Mouse (Mus musculus) heart, embryonic 15.5 days (tissue): ENCODE measurements at regions not wholly inside any gene's neighbourhood (a gene's known extent, or its start where the extent isn't known, plus 50 kb on each side); places are given as distances from the start of the nearest gene placed in this dataset.

Source experiments
- ATAC-seq: fragments of 200-750 bp; cut with Nextera tagmentation; replicated peaks from 2 replicates; pipeline ENCODE4 v1.8.0; 2017; ENCODE audit warnings: low read depth, moderate TSS enrichment; ENCODE audit not compliant: insufficient number of reproducible peaks, insufficient read depth, low FRiP score
- H3K27ac ChIP-seq: fragments of 300-500 bp; sonication (generic); 2 replicates; pipeline ENCODE4 v1.5.1; 2015; ENCODE audit warnings: mild to moderate bottlenecking, inconsistent platforms
- H3K27me3 ChIP-seq: fragments of 300-500 bp; sonication (generic); 2 replicates; pipeline ENCODE4 v1.6.1; 2015; ENCODE audit warnings: inconsistent platforms
- H3K36me3 ChIP-seq: fragments of 300-500 bp; sonication (generic); 2 replicates; pipeline ENCODE4 v1.6.1; 2015; ENCODE audit warnings: mild to moderate bottlenecking, inconsistent platforms
- H3K4me1 ChIP-seq: fragments of 300-500 bp; sonication (generic); replicated peaks from 2 replicates; pipeline ENCODE4 v1.6.1; 2015; ENCODE audit warnings: inconsistent platforms
- H3K4me2 ChIP-seq: fragments of 300-500 bp; sonication (generic); 2 replicates; pipeline ENCODE4 v1.6.1; 2015; ENCODE audit warnings: inconsistent platforms, mild to moderate bottlenecking, moderate library complexity
- H3K4me3 ChIP-seq: fragments of 300-500 bp; sonication (generic); 2 replicates; pipeline ENCODE4 v1.5.1; 2015; ENCODE audit warnings: mild to moderate bottlenecking, inconsistent platforms
- H3K9ac ChIP-seq: fragments of 300-500 bp; sonication (generic); 2 replicates; pipeline ENCODE4 v1.6.1; 2015; ENCODE audit warnings: mild to moderate bottlenecking, inconsistent platforms
- H3K9me3 ChIP-seq: fragments of 300-500 bp; sonication (generic); replicated peaks from 2 replicates; pipeline ENCODE4 v1.6.1; 2016; ENCODE audit warnings: inconsistent platforms
- WGBS: fragments of 180-500 bp; shearing (Covaris S2); methylation state at CpG from one replicate; pipeline ENCODE4 v1.1.7; 2015; ENCODE audit warnings: mixed read lengths; 5-methylcytosine and 5-hydroxymethylcytosine counted together

DNA sequence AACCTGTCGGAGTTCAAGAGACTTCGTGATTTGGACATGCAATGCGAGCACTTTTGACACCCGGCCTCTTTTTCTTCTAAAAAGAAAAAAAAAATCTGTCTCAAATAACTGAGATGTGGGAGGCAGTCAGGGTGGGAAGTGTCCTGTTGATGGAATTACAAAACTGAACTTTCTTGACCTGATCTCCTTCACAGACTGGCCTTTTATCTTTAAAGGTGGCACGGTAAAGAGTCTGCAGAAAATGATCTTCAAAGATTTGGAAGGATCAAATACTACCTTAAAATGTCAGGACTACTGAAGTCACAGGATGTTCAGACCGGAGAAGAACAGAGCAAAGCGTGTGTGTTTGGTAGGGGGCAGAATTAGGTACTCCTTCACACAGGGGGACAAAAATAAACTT is 248.0 kb upstream of the Usp25 start:
- no peaks in the 10 kb centered on the region for H3K36me3 ChIP-seq
- H3K4me1 ChIP-seq = peaks cover 3% of the 10 kb centered on the region
- ATAC-seq = no peak
- H3K4me2 ChIP-seq = no peak overlapping the region
- H3K27ac ChIP-seq = no peak overlapping the region
- H3K9ac ChIP-seq = no peak overlapping the region
- no peaks in the 10 kb centered on the region for H3K9me3 ChIP-seq
- no peak overlapping the region for H3K4me3 ChIP-seq
- WGBS = 47% methylated on average over 7 of the region's 7 CpGs
- H3K27me3 ChIP-seq = no peaks in the 10 kb centered on the region

DNA sequence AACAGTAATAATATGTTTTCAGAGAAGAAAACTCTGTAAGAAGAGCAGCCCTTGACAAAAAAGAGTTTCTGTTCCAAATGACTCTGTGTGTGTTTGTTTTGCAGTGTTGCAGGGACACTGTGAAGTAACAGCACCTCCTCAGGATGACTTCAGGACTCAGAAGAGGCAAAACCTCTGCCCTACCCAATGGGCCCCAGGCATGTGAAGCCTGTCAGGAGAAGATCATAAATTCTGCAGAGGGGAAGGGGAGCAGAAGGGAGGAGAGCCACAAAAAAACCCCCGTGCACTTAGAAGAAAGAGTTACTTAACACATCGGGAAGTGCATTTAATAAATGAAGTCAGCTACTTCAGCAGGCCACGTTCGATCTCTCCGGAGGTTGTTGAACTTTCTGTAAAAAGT is 248.5 kb upstream of the Usp25 start:
- WGBS = 58% methylated on average over 5 of the region's 5 CpGs
- H3K4me2 ChIP-seq = no peak overlapping the region
- ATAC-seq = no peak

DNA sequence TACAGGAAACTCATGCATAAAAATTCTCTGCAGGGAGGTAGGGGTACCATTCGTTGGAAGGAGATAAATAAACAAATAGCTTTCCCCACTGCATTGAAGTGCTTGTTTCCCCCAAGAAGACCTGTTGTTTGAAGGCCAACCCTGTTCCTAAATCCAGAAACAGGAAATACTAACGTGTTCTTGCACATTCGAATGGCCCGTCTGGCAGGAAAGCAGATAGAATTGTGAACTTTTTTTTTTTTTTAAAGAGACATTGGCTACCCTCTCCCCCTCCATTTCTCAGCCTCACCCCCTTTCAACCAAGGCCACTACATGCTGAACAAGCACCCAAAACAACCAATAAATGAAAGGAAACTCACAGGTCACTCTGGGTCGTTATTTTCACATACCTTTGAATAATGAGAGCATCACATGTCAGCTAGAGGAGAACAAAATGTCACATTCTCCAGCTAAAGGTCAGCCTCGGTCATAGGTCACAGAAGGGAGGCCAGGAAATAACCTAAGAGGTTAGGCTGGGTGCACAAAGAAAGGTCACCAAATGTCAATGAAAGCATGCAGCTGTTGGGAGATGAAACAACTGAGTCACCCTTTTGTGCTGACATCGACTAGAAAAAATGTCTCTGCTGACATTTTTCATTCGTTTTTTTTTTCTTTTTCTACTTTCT is 250.8 kb upstream of the Usp25 start:
- Histone ChIP-seq H3K36me3 (no peaks in the 10 kb centered on the region), H3K9ac (no peak overlapping the region), H3K4me1 (peaks cover 3% of the 10 kb centered on the region), H3K4me3 (no peak overlapping the region), H3K4me2 (no peak overlapping the region), H3K27ac (no peak overlapping the region), H3K9me3 (no peaks in the 10 kb centered on the region), H3K27me3 (no peaks in the 10 kb centered on the region)
- WGBS = 34% methylated on average over 8 of the region's 8 CpGs
- ATAC-seq = no peak

More for the DNA sequence above, 248.5 kb upstream of the Usp25 start:
- Histone ChIP-seq H3K9ac (no peak overlapping the region), H3K4me1 (peaks cover 3% of the 10 kb centered on the region), H3K27ac (no peak overlapping the region), H3K27me3 (no peaks in the 10 kb centered on the region), H3K9me3 (no peaks in the 10 kb centered on the region), H3K36me3 (no peaks in the 10 kb centered on the region), H3K4me3 (no peak overlapping the region)

DNA sequence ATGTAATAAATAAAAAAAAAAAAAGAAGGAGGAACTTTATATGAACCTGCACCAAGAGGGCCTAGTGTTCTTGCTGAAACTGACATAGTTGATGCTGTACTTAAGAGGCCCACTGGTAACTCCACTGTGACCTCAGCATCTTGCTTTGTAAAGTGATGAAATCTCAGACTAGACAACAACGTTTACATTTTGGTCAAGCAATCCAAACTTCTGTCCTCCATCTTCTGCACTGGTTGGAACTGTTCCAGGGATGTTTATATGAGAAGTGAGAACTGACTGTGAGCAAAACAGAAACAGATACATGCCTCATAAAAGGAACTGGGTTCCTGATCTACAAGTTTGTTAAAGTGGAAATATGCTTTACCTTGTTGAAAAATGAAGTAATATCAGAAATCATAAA is 251.7 kb upstream of the Usp25 start:
- Histone ChIP-seq H3K4me2 (no peak overlapping the region), H3K27me3 (no peaks in the 10 kb centered on the region), H3K4me3 (no peak overlapping the region), H3K9me3 (no peaks in the 10 kb centered on the region), H3K9ac (no peak overlapping the region), H3K27ac (no peak overlapping the region), H3K36me3 (no peaks in the 10 kb centered on the region), H3K4me1 (peaks cover 3% of the 10 kb centered on the region)
- 44% methylated on average over 1 of the region's 1 CpGs for WGBS
- no peak for ATAC-seq

DNA sequence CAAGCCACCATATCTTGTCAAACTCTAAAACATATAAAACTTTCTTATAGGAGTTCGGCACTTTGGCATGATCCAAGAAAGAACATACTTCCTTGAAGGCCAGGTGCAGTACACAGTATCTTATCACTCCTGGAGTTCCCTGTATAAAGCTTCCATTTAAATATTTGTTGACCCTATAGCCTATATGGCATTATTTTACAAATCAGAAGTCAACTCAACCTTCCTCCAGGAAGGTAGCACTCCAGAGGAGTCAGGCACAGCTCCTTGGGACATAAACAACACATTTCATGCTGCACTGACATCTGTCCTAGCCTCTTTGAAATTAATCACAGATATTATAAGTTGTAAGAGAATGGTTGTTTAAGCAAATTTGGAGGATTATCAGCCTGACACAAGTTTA is 252.5 kb upstream of the Usp25 start:
- Histone ChIP-seq H3K36me3 (no peaks in the 10 kb centered on the region), H3K27ac (no peak overlapping the region), H3K4me1 (no peaks in the 10 kb centered on the region), H3K4me2 (no peak overlapping the region), H3K9me3 (no peaks in the 10 kb centered on the region), H3K9ac (no peak overlapping the region), H3K4me3 (no peak overlapping the region), H3K27me3 (no peaks in the 10 kb centered on the region)
- no peak for ATAC-seq
- WGBS = 88% methylated on average over 1 of the region's 1 CpGs

DNA sequence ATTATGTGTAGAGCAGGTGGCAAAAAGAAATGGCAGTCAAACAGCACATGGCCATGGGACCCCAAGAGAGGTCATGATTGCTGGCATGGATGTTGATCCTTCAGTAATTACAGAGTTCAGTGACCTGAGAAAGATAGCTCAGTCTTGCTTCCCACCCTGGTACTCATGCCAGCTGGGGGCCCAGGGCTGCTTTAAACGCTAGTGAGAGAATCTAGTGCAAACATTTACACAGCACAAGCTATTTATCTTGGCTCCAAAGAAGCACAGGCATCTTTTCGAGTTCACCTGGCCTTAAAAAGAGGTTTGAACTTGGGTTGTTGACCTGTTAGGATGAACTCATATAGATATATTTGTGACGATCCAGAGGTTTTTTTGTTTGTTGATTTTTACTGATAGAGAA is 258.6 kb upstream of the Usp25 start:
- no peak for ATAC-seq
- Histone ChIP-seq H3K9me3 (no peaks in the 10 kb centered on the region), H3K9ac (no peak overlapping the region), H3K36me3 (no peaks in the 10 kb centered on the region), H3K4me3 (no peak overlapping the region), H3K27me3 (no peaks in the 10 kb centered on the region), H3K27ac (no peak overlapping the region), H3K4me1 (no peaks in the 10 kb centered on the region), H3K4me2 (no peak overlapping the region)
- WGBS = 52% methylated on average over 3 of the region's 3 CpGs

DNA sequence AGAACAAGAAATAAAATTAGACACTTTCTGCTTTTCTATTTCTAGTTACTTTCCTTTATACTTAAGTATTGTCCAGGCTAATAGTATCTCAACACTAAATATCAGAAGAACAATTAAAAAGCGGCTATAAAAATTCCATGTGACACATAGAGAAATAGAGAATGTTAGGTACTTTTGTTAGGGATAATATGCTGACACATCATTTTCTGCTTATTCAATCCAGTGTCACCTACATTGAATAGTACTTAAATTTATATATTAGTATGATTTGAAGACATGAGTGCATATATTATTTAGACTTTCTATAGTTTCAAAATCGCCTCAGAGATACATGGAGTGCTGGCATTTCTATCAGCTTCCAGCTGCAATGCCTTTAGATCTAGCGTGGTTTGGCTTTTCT is 267.1 kb upstream of the Usp25 start:
- no peaks in the 10 kb centered on the region for H3K27me3 ChIP-seq
- H3K9me3 ChIP-seq = no peaks in the 10 kb centered on the region
- no peak overlapping the region for H3K4me3 ChIP-seq
- H3K27ac ChIP-seq = no peak overlapping the region
- ATAC-seq = no peak
- H3K36me3 ChIP-seq = no peaks in the 10 kb centered on the region
- H3K9ac ChIP-seq = no peak overlapping the region
- WGBS = 86% methylated on average over 3 of the region's 3 CpGs
- H3K4me1 ChIP-seq = no peaks in the 10 kb centered on the region
- no peak overlapping the region for H3K4me2 ChIP-seq

DNA sequence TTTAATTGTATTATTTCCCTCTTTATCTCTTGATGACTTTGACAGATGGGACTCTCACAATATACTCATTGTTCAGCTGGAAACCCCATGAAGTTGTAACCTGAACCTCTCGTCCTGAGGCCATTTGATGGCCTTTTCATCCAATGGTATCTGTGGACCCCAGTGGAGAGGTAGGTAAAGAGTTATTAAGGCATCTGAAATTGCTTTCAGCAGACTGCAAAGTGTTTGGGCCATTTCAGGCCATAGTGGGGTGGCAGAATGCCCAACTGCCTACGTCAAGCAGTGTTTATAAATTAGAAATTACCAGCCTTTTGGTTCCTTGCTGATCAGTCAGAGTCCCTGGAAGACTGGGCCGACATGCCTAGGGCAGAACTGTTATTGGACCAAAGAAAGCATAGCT is 272.4 kb upstream of the Usp25 start:
- WGBS = 72% methylated on average over 3 of the region's 3 CpGs
- H3K4me2 ChIP-seq = no peak overlapping the region
- H3K9me3 ChIP-seq = no peaks in the 10 kb centered on the region
- H3K9ac ChIP-seq = no peak overlapping the region
- no peak overlapping the region for H3K27ac ChIP-seq
- no peaks in the 10 kb centered on the region for H3K36me3 ChIP-seq
- no peak for ATAC-seq
- no peaks in the 10 kb centered on the region for H3K27me3 ChIP-seq
- no peaks in the 10 kb centered on the region for H3K4me1 ChIP-seq
- no peak overlapping the region for H3K4me3 ChIP-seq

DNA sequence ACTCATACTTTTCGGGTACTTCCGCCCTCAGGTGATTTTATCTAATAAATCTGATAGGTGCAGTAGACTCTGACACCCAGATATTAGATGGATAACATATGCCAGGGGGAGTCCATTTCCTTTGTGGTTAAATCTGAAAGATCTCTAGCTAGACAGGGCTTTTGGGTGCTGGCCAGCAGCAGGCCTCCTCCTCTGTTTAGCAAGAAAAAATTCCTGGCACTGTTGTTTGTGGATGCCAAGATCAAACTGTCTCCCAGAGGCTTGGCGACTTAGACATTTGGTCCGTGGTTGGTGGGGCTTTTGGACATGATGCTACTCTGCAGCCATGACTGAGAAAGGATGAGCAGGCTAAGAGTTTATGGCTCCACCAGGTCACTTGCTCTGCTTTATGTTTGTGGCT is 287.5 kb upstream of the Usp25 start:
- H3K27me3 ChIP-seq = no peaks in the 10 kb centered on the region
- no peaks in the 10 kb centered on the region for H3K36me3 ChIP-seq
- no peaks in the 10 kb centered on the region for H3K4me1 ChIP-seq
- ATAC-seq = no peak
- WGBS = 76% methylated on average over 4 of the region's 4 CpGs
- H3K27ac ChIP-seq = no peak overlapping the region
- H3K4me3 ChIP-seq = no peak overlapping the region
- no peak overlapping the region for H3K4me2 ChIP-seq
- no peak overlapping the region for H3K9ac ChIP-seq
- no peaks in the 10 kb centered on the region for H3K9me3 ChIP-seq

DNA sequence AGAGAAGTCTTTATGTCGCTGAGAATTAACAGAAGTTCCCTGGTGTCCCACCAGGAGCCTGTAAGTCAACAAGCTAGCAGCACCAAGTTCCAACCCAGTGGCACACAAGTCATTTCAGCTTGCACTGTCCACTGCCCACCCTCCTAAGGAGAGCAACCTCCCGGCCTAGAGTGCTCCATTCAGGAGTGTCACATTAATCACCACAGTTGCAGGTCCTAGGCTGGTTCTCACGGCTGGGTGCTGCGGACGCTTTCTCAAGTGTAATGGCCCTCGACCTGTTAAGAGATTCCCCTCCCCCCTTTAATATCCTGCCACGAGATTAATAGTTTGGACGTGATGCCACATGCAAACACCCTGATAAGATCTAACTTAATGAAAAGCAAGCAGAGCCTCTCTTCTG is 288.2 kb upstream of the Usp25 start:
- Histone ChIP-seq H3K9ac (no peak overlapping the region), H3K27me3 (no peaks in the 10 kb centered on the region), H3K27ac (no peak overlapping the region), H3K9me3 (no peaks in the 10 kb centered on the region), H3K4me3 (no peak overlapping the region), H3K36me3 (no peaks in the 10 kb centered on the region), H3K4me2 (no peak overlapping the region), H3K4me1 (no peaks in the 10 kb centered on the region)
- no peak for ATAC-seq
- WGBS = 57% methylated on average over 8 of the region's 8 CpGs

DNA sequence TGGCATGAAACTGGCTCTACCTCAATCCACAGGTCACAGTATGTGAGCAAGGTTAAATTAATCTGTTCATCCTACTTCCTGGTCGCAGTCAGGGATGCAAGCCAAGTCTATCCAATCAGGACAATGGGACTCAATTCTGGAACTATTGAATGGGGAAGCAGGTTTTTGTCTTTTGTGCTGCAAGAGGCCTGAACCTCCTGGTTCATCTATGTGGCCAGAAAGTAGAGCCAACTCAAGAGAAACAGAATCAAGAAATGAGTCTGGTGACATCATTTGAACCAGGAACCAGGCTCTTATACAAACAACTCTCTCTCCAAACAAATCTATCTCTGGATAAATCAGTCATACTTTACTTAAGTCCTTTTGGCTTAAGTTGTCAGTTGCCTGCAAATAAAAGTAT is 294.7 kb upstream of the Usp25 start:
- H3K9ac ChIP-seq = no peak overlapping the region
- WGBS = 83% methylated on average over 1 of the region's 1 CpGs

DNA sequence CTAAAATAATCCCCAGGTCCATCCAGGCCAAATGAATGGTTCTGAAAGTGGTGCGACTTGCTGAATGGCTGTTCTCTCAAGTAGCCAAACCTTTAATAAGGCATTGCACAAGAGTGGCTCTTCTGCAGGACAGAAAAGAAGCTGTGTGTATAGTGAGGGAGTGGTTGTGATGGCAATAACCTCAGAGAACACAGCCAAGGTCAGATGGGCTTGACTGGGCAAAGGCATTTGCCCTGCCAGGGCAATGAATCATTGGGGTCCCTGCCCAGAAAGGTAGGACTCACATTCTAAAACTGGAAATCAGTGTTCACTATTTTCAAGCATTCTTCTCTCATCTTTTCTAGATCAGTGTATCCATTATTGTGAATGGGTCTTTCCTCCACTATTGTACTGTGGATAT is 295.4 kb upstream of the Usp25 start:
- no peak overlapping the region for H3K9ac ChIP-seq
- WGBS = 83% methylated on average over 1 of the region's 1 CpGs

More for the DNA sequence above, 294.7 kb upstream of the Usp25 start:
- no peaks in the 10 kb centered on the region for H3K4me1 ChIP-seq
- H3K36me3 ChIP-seq = no peaks in the 10 kb centered on the region
- no peak overlapping the region for H3K4me2 ChIP-seq
- H3K27ac ChIP-seq = no peak overlapping the region
- ATAC-seq = no peak
- H3K27me3 ChIP-seq = no peaks in the 10 kb centered on the region
- no peaks in the 10 kb centered on the region for H3K9me3 ChIP-seq
- H3K4me3 ChIP-seq = no peak overlapping the region

More for the DNA sequence above, 295.4 kb upstream of the Usp25 start:
- Histone ChIP-seq H3K27me3 (no peaks in the 10 kb centered on the region), H3K4me1 (no peaks in the 10 kb centered on the region), H3K4me2 (no peak overlapping the region), H3K36me3 (no peaks in the 10 kb centered on the region), H3K27ac (no peak overlapping the region), H3K9me3 (no peaks in the 10 kb centered on the region), H3K4me3 (no peak overlapping the region)
- no peak for ATAC-seq
